Mouse (Mus musculus) MEL (cell line): ENCODE measurements around the gene Zdhhc17. TPM values are rescaled to one million over a fixed set of nuclear protein-coding genes. Genes with fewer than 3 reads are reported as not detected.

Experiments used
- DNase-seq: peaks from one replicate; pipeline ENCODE4 v3.0.0; 2011; ENCODE audit warnings: low read depth, low spot score
- H3K27ac ChIP-seq: 2 replicates; pipeline ENCODE4 v1.5.1; 2012; ENCODE audit warnings: low read depth, mild to moderate bottlenecking, control low read depth, low read length, moderate library complexity; ENCODE audit not compliant: control insufficient read depth
- H3K27me3 ChIP-seq, 2 experiments: fragments of 150-350 bp in 1 of 2; sonication (generic) in 1 of 2; 2 replicates each; pipeline ENCODE4 v1.6.1; 2012; ENCODE audit warnings: low read length in 2 of 2, mild to moderate bottlenecking in 2 of 2, improper control_type of control experiment in 1 of 2, moderate library complexity in 1 of 2; ENCODE audit not compliant: insufficient read depth in 2 of 2, control insufficient read depth in 1 of 2
- H3K36me3 ChIP-seq, 2 experiments: 2 replicates each; pipeline ENCODE4 v1.6.1; 2012 to 2014; ENCODE audit warnings: low read length in 2 of 2, improper control_type of control experiment in 1 of 2, inconsistent platforms in 1 of 2, mild to moderate bottlenecking in 1 of 2; ENCODE audit not compliant: insufficient read depth in 2 of 2, control insufficient read depth in 1 of 2
- H3K4me1 ChIP-seq, 2 experiments: fragments of 150-350 bp in 1 of 2; sonication (generic) in 1 of 2; 2 replicates each; pipeline ENCODE4 v1.6.1; 2012; ENCODE audit warnings: low read length in 2 of 2, improper control_type of control experiment in 1 of 2, mild to moderate bottlenecking in 1 of 2; ENCODE audit not compliant: insufficient read depth in 2 of 2, control insufficient read depth in 1 of 2
- H3K4me3 ChIP-seq, 2 experiments: fragments of 150-350 bp in 1 of 2; sonication (generic) in 1 of 2; 2 replicates each; pipeline ENCODE4 v1.5.1; 2012; ENCODE audit warnings: low read depth in 2 of 2, low read length in 2 of 2, mild to moderate bottlenecking in 2 of 2, moderate library complexity in 2 of 2, control low read depth in 1 of 2, improper control_type of control experiment in 1 of 2; ENCODE audit not compliant: control insufficient read depth in 1 of 2, insufficient read depth in 1 of 2
- H3K79me2 ChIP-seq: 2 replicates; pipeline ENCODE4 v1.6.1; 2012; ENCODE audit warnings: mild to moderate bottlenecking, low read length, moderate library complexity; ENCODE audit not compliant: control insufficient read depth, poor library complexity, insufficient read depth
- H3K9ac ChIP-seq: 2 replicates; pipeline ENCODE4 v1.6.1; 2012; ENCODE audit warnings: low read depth, mild to moderate bottlenecking, control low read depth, low read length, moderate library complexity; ENCODE audit not compliant: control insufficient read depth, poor library complexity, severe bottlenecking
- H3K9me3 ChIP-seq: fragments of 150-350 bp; sonication (generic); replicated peaks from 2 replicates; pipeline ENCODE4 v1.6.1; 2012; ENCODE audit warnings: mild to moderate bottlenecking, low read length, improper control_type of control experiment, moderate library complexity; ENCODE audit not compliant: insufficient read depth
- BHLHE40 ChIP-seq: IDR thresholded peaks from 2 replicates; pipeline ENCODE4 v1.6.1; 2012; ENCODE audit warnings: low read depth, mild to moderate bottlenecking, inconsistent platforms, low read length, improper control_type of control experiment, borderline replicate concordance
- CHD1 ChIP-seq: IDR thresholded peaks from 2 replicates; pipeline ENCODE4 v1.6.1; 2012; ENCODE audit warnings: low read depth, mild to moderate bottlenecking, inconsistent platforms, low read length, improper control_type of control experiment
- CTCF ChIP-seq, 3 experiments: IDR thresholded peaks in 2 of 3; conservative IDR thresholded peaks in 1 of 3; 2 replicates each; pipeline ENCODE4 v1.5.1; 2011 to 2012; ENCODE audit warnings: low read length in 3 of 3, low read depth in 2 of 3, mild to moderate bottlenecking in 2 of 3, improper control_type of control experiment in 1 of 3, inconsistent platforms in 1 of 3, mixed read lengths in 1 of 3, moderate library complexity in 1 of 3; ENCODE audit not compliant: control insufficient read depth in 1 of 3, insufficient read depth in 1 of 3, poor library complexity in 1 of 3, severe bottlenecking in 1 of 3
- E2F4 ChIP-seq: IDR thresholded peaks from 2 replicates; pipeline ENCODE4 v1.6.1; 2011; ENCODE audit warnings: low read depth, low read length, improper control_type of control experiment, borderline replicate concordance
- GABPA ChIP-seq: IDR thresholded peaks from 2 replicates; pipeline ENCODE4 v1.6.1; 2012; ENCODE audit warnings: low read depth, mild to moderate bottlenecking, inconsistent platforms, low read length, improper control_type of control experiment, moderate library complexity
- MAFK ChIP-seq: IDR thresholded peaks from 2 replicates; pipeline ENCODE4 v1.6.1; 2011; ENCODE audit warnings: low read depth, mild to moderate bottlenecking, low read length, improper control_type of control experiment, borderline replicate concordance
- MAX ChIP-seq: IDR thresholded peaks from 2 replicates; pipeline ENCODE4 v1.6.1; 2011; ENCODE audit warnings: low read length, improper control_type of control experiment
- MAZ ChIP-seq: IDR thresholded peaks from 2 replicates; pipeline ENCODE4 v1.6.1; 2012; ENCODE audit warnings: low read depth, mild to moderate bottlenecking, inconsistent platforms, low read length, improper control_type of control experiment
- MEF2A ChIP-seq: IDR thresholded peaks from 2 replicates; pipeline ENCODE4 v1.6.1; 2014; ENCODE audit warnings: low read depth, mild to moderate bottlenecking, inconsistent platforms, low read length, improper control_type of control experiment; ENCODE audit not compliant: poor library complexity, insufficient replicate concordance, severe bottlenecking; ENCODE audit errors: extremely low read depth
- MXI1 ChIP-seq: IDR thresholded peaks from 2 replicates; pipeline ENCODE4 v1.6.1; 2011; ENCODE audit warnings: mild to moderate bottlenecking, low read depth, low read length, improper control_type of control experiment
- POLR2AphosphoS2 ChIP-seq: IDR thresholded peaks from 2 replicates; pipeline ENCODE4 v1.6.1; 2011; ENCODE audit warnings: low read length, improper control_type of control experiment
- POLR2AphosphoS5 ChIP-seq: IDR thresholded peaks from 2 replicates; pipeline ENCODE4 v1.6.1; 2012; ENCODE audit warnings: low read depth, borderline replicate concordance, mild to moderate bottlenecking, inconsistent platforms, low read length, moderate library complexity, mixed read lengths
- RCOR1 ChIP-seq: IDR thresholded peaks from 2 replicates; pipeline ENCODE4 v1.6.1; 2012; ENCODE audit warnings: low read depth, mild to moderate bottlenecking, inconsistent platforms, low read length, improper control_type of control experiment
- SIN3A ChIP-seq: IDR thresholded peaks from 2 replicates; pipeline ENCODE4 v1.6.1; 2012; ENCODE audit warnings: low read length, improper control_type of control experiment, inconsistent platforms
- SMC3 ChIP-seq: IDR thresholded peaks from 2 replicates; pipeline ENCODE4 v1.6.1; 2011; ENCODE audit warnings: low read depth, low read length, improper control_type of control experiment
- TBP ChIP-seq: IDR thresholded peaks from 2 replicates; pipeline ENCODE4 v1.8.0; 2011; ENCODE audit warnings: low read depth, low read length, improper control_type of control experiment
- TCF12 ChIP-seq: IDR thresholded peaks from 2 replicates; pipeline ENCODE4 v1.6.1; 2014; ENCODE audit warnings: low read depth, mild to moderate bottlenecking, inconsistent platforms, low read length, improper control_type of control experiment, moderate library complexity
- UBTF ChIP-seq: IDR thresholded peaks from 2 replicates; pipeline ENCODE4 v1.6.1; 2012; ENCODE audit warnings: low read depth, mild to moderate bottlenecking, inconsistent platforms, low read length, improper control_type of control experiment, moderate library complexity, borderline replicate concordance; ENCODE audit not compliant: insufficient read depth
- USF2 ChIP-seq, 2 experiments: IDR thresholded peaks; 2 replicates each; pipeline ENCODE4 v1.6.1; 2011 to 2012; ENCODE audit warnings: improper control_type of control experiment in 2 of 2, low read length in 2 of 2, borderline replicate concordance in 1 of 2, inconsistent platforms in 1 of 2, low read depth in 1 of 2, mild to moderate bottlenecking in 1 of 2; ENCODE audit not compliant: insufficient read depth in 1 of 2
- ZC3H11A ChIP-seq: IDR thresholded peaks from 2 replicates; pipeline ENCODE4 v1.6.1; 2012; ENCODE audit warnings: low read depth, mild to moderate bottlenecking, inconsistent platforms, low read length, improper control_type of control experiment
- ZKSCAN1 ChIP-seq: IDR thresholded peaks from 2 replicates; pipeline ENCODE4 v1.6.1; 2012; ENCODE audit warnings: low read depth, mild to moderate bottlenecking, inconsistent platforms, low read length, improper control_type of control experiment, moderate library complexity
- ZMIZ1 ChIP-seq: IDR thresholded peaks from 2 replicates; pipeline ENCODE4 v1.6.1; 2012; ENCODE audit warnings: low read depth, mild to moderate bottlenecking, inconsistent platforms, low read length, improper control_type of control experiment, moderate library complexity
- ZNF384 ChIP-seq: IDR thresholded peaks from 2 replicates; pipeline ENCODE4 v1.6.1; 2012; ENCODE audit warnings: low read depth, mild to moderate bottlenecking, inconsistent platforms, low read length, improper control_type of control experiment
- polyA plus RNA-seq, 2 experiments: library from polyadenylated mRNA; stranded (reverse) in 1 of 2; unstranded in 1 of 2; fragments of >175 nt in 1 of 2; fragments of >200 nt in 1 of 2; gene quantifications; 2 replicates each; pipeline versions ENCODE4 v1.2.1 to v1.2.4; 2012; ENCODE audit warnings: low replicate concordance in 2 of 2, low read depth in 1 of 2; ENCODE audit not compliant: insufficient read length in 2 of 2, insufficient read depth in 1 of 2, missing spikeins in 1 of 2
- total RNA-seq: library from RNA; depleted of rRNA; stranded (reverse); fragments of 300-350 nt; gene quantifications from 2 replicates; pipeline ENCODE4 v1.2.3, GENCODE M21; 2012

The Zdhhc17 gene
- total and polyA plus RNA-seq, 3 experiments = 14.9 to 16.6 TPM; not detected in 1

DNA sequence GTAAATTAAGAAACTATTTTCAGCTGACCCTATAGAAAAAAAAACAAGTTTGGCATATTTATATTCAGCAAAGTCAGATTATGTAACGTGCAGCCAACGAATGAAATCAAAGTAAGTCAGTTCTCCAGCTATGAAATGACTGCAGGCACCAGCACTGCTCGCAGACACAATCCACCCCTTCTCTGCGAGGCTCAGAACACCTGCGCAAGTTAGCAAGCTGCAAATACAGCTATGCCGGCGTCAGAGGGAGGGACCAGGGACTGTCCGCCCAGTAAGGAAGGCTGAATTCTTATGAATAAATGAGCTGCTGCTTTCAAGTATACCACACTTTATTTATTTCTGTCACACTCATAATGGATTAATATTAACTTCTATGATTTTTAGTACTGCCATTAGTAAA lies 50.2 kb downstream of the Zdhhc17 start:
- no peak for DNase-seq
- Histone ChIP-seq H3K9ac (no peak overlapping the region), H3K27ac (no peak overlapping the region), H3K36me3 (peaks cover 0 to 28% of the 10 kb centered on the region in 2 experiments; a peak in 3 of 4 replicates), H3K4me1 (no peaks in the 10 kb centered on the region), H3K79me2 (no peaks in the 10 kb centered on the region), H3K9me3 (no peaks in the 10 kb centered on the region), H3K4me3 (no peak overlapping the region), H3K27me3 (no peaks in the 10 kb centered on the region)
- TF ChIP-seq SIN3A (no peak), CHD1 (no peak), RCOR1 (no peak), ZKSCAN1 (no peak), ZNF384 (no peak), TBP (no peak), MAX (no peak), MAZ (no peak), SMC3 (no peak), GABPA (no peak), ZC3H11A (no peak), ZMIZ1 (no peak), POLR2AphosphoS5 (no peak), BHLHE40 (no peak), POLR2AphosphoS2 (no peak)

DNA sequence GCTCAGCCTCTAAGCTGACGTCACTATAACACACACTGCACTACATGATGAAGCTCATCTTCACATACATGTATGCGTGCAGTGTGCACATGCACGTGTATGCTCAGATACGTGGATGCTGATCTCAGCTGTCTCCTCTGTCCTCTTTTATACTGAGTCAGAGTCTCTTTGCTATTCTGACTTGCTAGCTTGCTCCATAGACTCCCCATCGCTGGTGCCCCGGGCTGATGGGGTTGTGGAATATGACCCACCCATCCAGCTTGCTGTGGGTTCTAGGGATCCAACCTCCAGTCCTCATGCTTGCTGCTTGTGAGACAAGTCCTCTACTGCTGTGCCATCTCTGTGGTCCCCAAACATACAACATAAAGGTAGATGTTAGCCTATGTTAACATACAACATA lies 51.1 kb downstream of the Zdhhc17 start:
- no peaks in the 10 kb centered on the region for H3K27me3 ChIP-seq
- TF ChIP-seq USF2 (IDR thresholded peaks at IDR 0.05; ENCODE audit: borderline replicate concordance in 1 of 2, insufficient read depth in 1 of 2, low read depth in 1 of 2, low read length in 2 of 2) (no peak), E2F4 (no peak), ZMIZ1 (no peak), MXI1 (no peak), POLR2AphosphoS2 (no peak), CTCF (IDR thresholded peaks at IDR 0.05 in 2 of 3, conservative IDR thresholded peaks at IDR 0.05 in 1 of 3; ENCODE audit: control insufficient read depth in 1 of 3, insufficient read depth in 1 of 3, low read depth in 2 of 3, low read length in 3 of 3, poor library complexity in 1 of 3, severe bottlenecking in 1 of 3) (no peak), UBTF (no peak), MEF2A (no peak), SIN3A (no peak), MAFK (no peak), TCF12 (no peak), ZNF384 (no peak), TBP (no peak)

More for the DNA sequence above, 51.1 kb downstream of the Zdhhc17 start:
- Histone ChIP-seq H3K9ac (no peak overlapping the region), H3K79me2 (no peaks in the 10 kb centered on the region), H3K4me3 (no peak overlapping the region), H3K4me1 (no peaks in the 10 kb centered on the region), H3K9me3 (no peaks in the 10 kb centered on the region), H3K27ac (no peak overlapping the region), H3K36me3 (peaks cover 0 to 28% of the 10 kb centered on the region in 2 experiments; a peak in 3 of 4 replicates)
- no peak for DNase-seq
